Mouse (Mus musculus) urinary bladder, postnatal 14 days (tissue): ENCODE data around the gene Lhfp.
"Not testable (repeated sequence)": the region's sequence is repeated elsewhere in the genome, so short reads cannot be mapped to it uniquely, and the experiment has no call there.

ENCODE experiments used
- DNase-seq: peaks from one replicate; pipeline ENCODE4 v3.0.0; 2021; ENCODE audit warnings: low spot score

Lhfp gene

DNA sequence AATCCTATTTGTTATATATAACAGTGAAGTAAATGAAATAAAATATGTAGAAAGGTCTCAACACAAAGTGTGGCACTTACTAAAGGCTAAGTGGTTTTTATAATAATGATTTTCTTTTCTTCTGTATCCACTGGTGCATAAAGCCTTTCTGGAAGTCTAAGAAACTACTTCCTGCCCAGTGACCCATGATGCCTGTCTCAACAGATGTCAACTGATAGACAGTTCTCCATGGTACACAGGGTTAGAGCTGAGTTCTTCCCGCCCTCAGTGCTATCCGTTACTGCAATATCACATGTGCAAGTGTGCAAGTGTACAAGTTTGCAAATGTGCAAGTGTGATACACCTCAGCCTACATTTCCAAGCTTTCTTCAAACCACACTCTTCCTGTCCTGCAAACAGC, 236.7 kb downstream of the Lhfp start:
- DNase-seq: no peak

DNA sequence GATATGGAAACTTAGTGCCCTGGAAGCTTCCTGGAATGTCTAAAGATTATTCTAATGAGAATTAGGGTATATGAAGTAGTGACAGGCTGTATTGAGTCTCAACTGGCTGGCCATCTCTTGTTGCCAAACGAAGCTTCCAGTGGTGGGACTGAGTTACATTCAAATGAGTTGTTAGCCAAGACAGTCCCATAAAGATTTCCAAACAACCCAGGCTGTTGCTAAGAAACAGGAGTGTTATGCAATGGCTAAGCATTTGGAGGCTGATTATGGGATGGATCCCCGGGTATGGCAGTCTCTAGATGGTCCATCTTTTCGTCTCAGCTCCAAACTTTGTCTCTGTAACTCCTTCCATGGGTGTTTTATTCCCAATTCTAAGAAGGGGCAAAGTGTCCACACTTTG, 240.7 kb downstream of the Lhfp start:
- not testable (repeated sequence) for DNase-seq

GRCm38 (mm10) chr3:53284023-53284422, 242.7 kb downstream of the Lhfp start:
- no peak for DNase-seq

- peak; percentile 8 for DNase-seq
These were observed 243.3 kb downstream of the Lhfp start for GRCm38 (mm10) chr3:53284471-53285177.

- no peak for DNase-seq
These were observed 247.3 kb downstream of the Lhfp start for GRCm38 (mm10) chr3:53288662-53289061.

DNA sequence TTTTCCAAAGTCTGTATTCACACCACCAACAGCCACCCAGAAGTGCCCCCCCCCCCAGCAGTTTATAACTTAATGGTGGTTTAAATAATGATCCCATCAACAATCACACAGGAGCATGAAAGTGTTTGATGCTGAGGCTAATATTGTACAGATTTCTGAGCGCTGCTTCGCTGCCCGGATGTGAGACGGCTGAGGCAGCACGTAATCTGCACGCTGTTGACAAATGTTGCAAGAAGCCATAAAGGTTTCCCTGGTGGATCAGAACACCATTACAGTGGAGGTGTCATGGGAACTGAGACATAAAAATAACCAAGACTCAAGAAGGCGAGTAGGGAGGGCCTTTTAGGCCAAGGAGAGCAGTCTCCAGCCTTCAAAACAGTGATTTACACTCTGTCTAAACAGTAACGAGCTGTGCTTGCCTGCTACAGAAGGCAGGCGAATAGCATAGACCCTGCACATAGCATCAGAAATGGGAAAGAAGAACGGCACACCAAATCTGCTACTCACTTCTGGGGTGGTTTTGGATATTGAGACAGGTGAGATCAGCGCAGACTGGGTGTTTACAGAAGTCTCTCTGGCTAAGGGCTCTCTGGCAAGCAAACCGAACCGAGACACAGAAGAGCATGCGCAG, 248.4 kb downstream of the Lhfp start:
- DNase-seq: peak; percentile 7

DNA sequence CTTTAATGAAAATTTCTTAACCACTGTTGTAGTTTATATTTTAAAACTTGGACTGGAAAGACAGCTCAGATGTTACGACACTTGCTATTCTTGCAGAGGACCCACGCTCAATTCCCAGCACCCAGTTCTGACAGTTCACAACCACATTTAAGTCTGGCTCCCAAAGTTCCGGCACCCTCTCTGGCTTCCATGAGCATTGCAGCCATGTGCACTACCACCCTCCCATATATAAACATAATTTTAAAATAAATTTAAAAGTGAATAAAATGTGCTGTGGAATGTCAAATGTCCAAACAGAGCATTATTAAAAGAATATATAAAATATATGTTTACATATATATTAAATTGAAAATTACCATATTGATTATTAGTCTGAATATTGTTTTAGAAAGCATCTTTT, 249.9 kb downstream of the Lhfp start:
- DNase-seq: no peak

DNA sequence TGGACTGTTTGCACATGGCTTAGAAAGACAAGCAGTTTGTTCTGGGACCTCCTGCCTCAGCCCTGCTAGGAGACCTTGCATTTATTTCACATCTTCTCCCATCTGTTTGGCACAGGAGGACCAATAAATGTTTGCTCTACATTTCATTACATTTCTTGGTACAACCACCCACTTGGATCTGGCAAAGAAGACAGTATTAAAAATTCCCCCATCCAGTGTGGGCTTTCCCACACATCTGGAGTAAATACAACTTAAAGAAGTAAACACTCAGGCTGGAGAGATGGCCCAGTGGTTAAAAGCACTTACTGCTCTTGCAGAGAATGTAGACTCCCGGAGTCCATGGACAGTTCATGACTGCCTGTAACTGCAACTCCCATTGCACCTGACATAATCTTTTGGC, 250.6 kb downstream of the Lhfp start:
- no peak for DNase-seq

GRCm38 (mm10) chr3:53292474-53292873, 251.1 kb downstream of the Lhfp start:
- DNase-seq: no peak

DNA sequence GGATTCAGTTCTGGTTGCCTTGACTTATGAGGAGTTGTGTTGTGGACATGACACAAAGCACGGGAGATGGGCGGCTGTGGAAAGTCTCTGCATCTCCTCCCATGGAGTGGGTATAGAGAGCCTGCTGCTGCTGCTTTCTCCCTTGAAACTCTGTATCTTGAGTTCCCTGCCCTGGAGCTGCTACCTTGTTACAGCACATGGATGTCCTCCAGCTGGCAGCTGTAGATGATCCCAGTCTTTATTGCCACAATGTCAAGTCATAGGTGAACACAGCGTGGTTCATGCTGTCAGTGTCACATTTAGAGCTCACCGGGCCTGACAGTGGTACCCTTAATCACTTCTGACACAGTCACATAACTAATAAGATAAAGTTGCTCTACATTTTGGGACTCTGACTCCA, 251.7 kb downstream of the Lhfp start:
- DNase-seq: no peak

GRCm38 (mm10) chr3:53293901-53294433, 252.6 kb downstream of the Lhfp start:
- no peak for DNase-seq

- DNase-seq: no peak
These were observed 253.5 kb downstream of the Lhfp start for GRCm38 (mm10) chr3:53294855-53295254.

DNA sequence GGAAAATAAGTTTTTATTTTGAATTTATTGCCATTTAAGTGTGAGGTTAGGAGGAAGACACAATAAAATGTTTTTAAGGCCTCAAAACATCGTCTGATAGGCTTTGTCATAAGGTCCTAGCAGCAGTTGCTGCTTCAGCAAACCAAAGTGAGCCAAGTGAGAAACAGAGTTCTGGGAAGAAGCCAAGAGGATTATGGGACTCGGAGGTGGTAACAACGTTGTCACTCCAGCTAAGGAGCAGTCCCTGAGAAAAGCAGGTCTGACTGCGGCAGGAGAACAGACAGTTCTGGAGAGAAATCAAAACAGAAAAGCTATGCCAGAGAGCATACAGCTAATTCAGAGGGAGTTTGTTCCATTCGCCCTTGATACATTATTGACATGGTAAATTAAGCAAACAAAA, 260.5 kb downstream of the Lhfp start:
- no peak for DNase-seq

DNA sequence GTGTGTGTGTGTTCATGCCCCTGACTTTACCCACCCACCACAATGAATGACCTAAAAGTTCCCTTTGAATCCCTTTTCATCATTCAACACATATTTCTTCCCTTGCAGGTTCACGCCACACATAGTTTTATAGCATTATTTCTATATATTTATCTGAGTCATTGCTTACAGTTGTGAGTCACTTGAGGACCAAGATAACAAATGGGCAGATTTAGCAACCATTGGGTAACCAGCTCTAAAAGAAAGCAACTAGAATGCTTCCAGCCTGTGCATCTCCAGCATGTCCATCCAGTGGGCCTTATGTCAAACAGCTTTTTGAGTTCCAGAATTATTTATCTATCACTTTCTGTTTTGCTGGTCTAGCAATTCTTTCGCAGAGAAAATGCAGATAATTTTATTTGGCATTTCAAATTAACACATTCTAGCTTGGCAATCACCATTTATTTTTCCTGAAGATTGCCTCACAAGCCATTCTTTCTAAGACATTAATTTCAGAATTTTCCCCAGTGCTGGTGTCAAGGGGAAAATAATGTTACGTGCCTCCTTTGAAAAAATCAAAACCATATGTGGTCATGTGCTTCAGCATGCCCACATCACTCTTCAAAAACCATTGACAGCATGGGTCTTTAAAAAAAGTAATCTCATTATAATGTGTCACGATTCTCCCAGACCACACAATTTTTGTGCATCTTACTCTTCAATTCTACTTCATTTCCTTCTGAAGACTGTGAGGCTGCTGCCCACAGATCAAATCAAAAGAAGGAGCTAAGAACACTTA, 263.0 kb downstream of the Lhfp start:
- DNase-seq: no peak

DNA sequence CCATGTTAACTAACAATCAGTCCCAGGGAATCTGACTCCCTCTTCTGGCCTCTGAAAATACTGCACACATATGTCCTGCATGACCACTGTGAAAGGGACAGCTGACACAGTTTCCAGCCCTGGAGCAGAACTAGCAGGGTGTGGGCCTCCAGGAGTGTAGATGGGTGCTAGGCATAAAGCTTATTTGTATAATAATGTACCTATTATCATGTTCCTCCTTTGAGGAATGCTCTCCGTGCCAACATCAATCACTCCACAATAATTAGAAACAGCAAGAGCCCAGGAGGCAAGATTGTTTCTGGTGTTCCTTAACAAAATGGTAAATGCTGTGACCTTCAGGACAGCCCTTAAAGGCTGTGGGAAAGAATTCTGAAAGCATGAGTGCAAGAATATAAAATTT, 264.5 kb downstream of the Lhfp start:
- DNase-seq: no peak

- DNase-seq: no peak
These were observed 267.3 kb downstream of the Lhfp start for GRCm38 (mm10) chr3:53308649-53309048.

GRCm38 (mm10) chr3:53310093-53310492, 268.8 kb downstream of the Lhfp start:
- no peak for DNase-seq

DNA sequence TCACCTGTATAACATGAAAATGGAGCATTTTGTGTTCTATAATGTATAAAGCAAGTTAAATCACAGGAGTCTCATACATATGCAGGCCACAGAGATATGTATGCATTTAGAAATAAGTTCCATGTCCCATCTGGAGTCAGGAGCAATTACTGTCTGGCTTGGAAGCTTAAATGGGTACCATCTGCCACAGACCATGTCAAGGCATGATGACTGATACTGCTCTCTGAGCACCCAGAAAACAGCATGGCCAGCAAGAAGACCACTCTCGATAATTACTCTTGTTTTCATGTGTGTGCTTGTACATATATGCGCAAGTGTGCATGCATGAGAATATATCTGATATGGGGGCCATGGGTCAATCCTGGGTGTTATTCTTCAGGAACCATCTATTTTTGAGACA, 269.3 kb downstream of the Lhfp start:
- DNase-seq: no peak
